Mouse (Mus musculus): Measurements from ENCODE around the gene H2-DMb2. TPM values are rescaled to one million over a fixed set of nuclear protein-coding genes. Genes with fewer than 3 reads are reported as not detected.
"Not testable (repeated sequence)": the region's sequence is repeated elsewhere in the genome, so short reads cannot be mapped to it uniquely, and the experiment has no call there.

The H2-DMb2 gene
- polyA plus RNA-seq, 1 experiment from 2014 or later = 1.0 TPM

GRCm38 (mm10) chr17:34141448-34141847 is 1.7 kb upstream of the H2-DMb2 start:
- whole genome bisulfite sequencing = 50% methylated on average over 4 of the region's 4 CpGs
- no peak overlapping the region for H3K9ac ChIP-seq (replicated peaks)
- no peaks in the 10 kb centered on the region for H3K36me3 ChIP-seq
- no peak overlapping the region for H3K4me2 ChIP-seq (replicated peaks)
- ATAC-seq (replicated peaks) = no peak
- H3K27me3 ChIP-seq = peaks cover 35% of the 10 kb centered on the region
- H3K27ac ChIP-seq (replicated peaks) = no peak overlapping the region
- no peaks in the 10 kb centered on the region for H3K9me3 ChIP-seq
- peaks cover 12% of the 10 kb centered on the region for H3K4me1 ChIP-seq
- no peak overlapping the region for H3K4me3 ChIP-seq

GRCm38 (mm10) chr17:34142456-34143010 is 574 bp upstream of the H2-DMb2 start:
- Histone ChIP-seq H3K27ac (replicated peaks) (no peak overlapping the region), H3K4me2 (replicated peaks) (no peak overlapping the region), H3K4me3 (no peak overlapping the region), H3K9me3 (no peaks in the 10 kb centered on the region), H3K4me1 (peaks cover 12% of the 10 kb centered on the region), H3K9ac (replicated peaks) (no peak overlapping the region), H3K36me3 (no peaks in the 10 kb centered on the region), H3K27me3 (peaks cover 35% of the 10 kb centered on the region)
- WGBS = 87% methylated on average over 7 of the region's 7 CpGs
- no peak for ATAC-seq (replicated peaks)

- WGBS = 71% methylated on average over 4 of the region's 5 CpGs
- Histone ChIP-seq H3K4me2 (replicated peaks) (no peak overlapping the region), H3K27ac (replicated peaks) (no peak overlapping the region), H3K36me3 (no peaks in the 10 kb centered on the region), H3K4me1 (peaks cover 12% of the 10 kb centered on the region), H3K9ac (replicated peaks) (no peak overlapping the region), H3K4me3 (no peak overlapping the region), H3K27me3 (peaks cover 28% of the 10 kb centered on the region), H3K9me3 (no peaks in the 10 kb centered on the region)
- ATAC-seq (replicated peaks) = no peak
Observed at GRCm38 (mm10) chr17:34143461-34143860, 354 bp downstream of the H2-DMb2 start.

- peaks cover 20% of the 10 kb centered on the region for H3K27me3 ChIP-seq
Observed at GRCm38 (mm10) chr17:34144221-34144620, 1.1 kb downstream of the H2-DMb2 start.

GRCm38 (mm10) chr17:34144960-34145371 is 1.9 kb downstream of the H2-DMb2 start:
- Histone ChIP-seq H3K4me2 (replicated peaks) (no peak overlapping the region), H3K4me3 (no peak overlapping the region), H3K4me1 (peaks cover 3% of the 10 kb centered on the region), H3K27me3 (peaks cover 13% of the 10 kb centered on the region), H3K36me3 (no peaks in the 10 kb centered on the region), H3K9ac (replicated peaks) (no peak overlapping the region), H3K27ac (replicated peaks) (no peak overlapping the region), H3K9me3 (no peaks in the 10 kb centered on the region)
- ATAC-seq (replicated peaks) = no peak
- 66% methylated on average over 3 of the region's 3 CpGs for WGBS

More at GRCm38 (mm10) chr17:34144221-34144620, 1.1 kb downstream of the H2-DMb2 start:
- H3K9me3 ChIP-seq; ATAC-seq (replicated peaks); H3K27ac ChIP-seq (replicated peaks); H3K4me2 ChIP-seq (replicated peaks); H3K4me3 ChIP-seq; H3K36me3 ChIP-seq; H3K9ac ChIP-seq (replicated peaks): not testable (repeated sequence)
- 86% methylated on average over 4 of the region's 4 CpGs for WGBS
- peaks cover 10% of the 10 kb centered on the region for H3K4me1 ChIP-seq

- Histone ChIP-seq H3K9ac (replicated peaks) (no peak within 1 kb of the TSS), H3K27me3 (no peaks in the 10 kb centered on the region), H3K9me3 (no peaks in the 10 kb centered on the region), H3K4me3 (no peak within 1 kb of the TSS), H3K36me3 (no peaks in the 10 kb centered on the region), H3K27ac (replicated peaks) (no peak within 1 kb of the TSS), H3K4me1 (no peaks in the 10 kb centered on the region), H3K4me2 (replicated peaks) (no peak within 1 kb of the TSS)
- WGBS = 53% methylated on average over 4 of the region's 4 CpGs
- no peak for ATAC-seq (replicated peaks)
Observed at GRCm38 (mm10) chr17:34152923-34153322, 9.8 kb downstream of the H2-DMb2 start, which contains the start of gene H2-DMb1. Gene H2-DMb1, plus strand, starts transcription at chr17:34153072.

GRCm38 (mm10) chr17:34155534-34155933 is 12.4 kb downstream of the H2-DMb2 start:
- no peak overlapping the region for H3K4me2 ChIP-seq (replicated peaks)
- no peaks in the 10 kb centered on the region for H3K9me3 ChIP-seq
- H3K27ac ChIP-seq (replicated peaks) = no peak overlapping the region
- H3K9ac ChIP-seq (replicated peaks) = no peak overlapping the region
- no peak overlapping the region for H3K4me3 ChIP-seq
- no peaks in the 10 kb centered on the region for H3K27me3 ChIP-seq
- no peaks in the 10 kb centered on the region for H3K4me1 ChIP-seq
- WGBS = 64% methylated on average over 5 of the region's 5 CpGs
- no peaks in the 10 kb centered on the region for H3K36me3 ChIP-seq
- no peak for ATAC-seq (replicated peaks)

GRCm38 (mm10) chr17:34164202-34164895 is 21.2 kb downstream of the H2-DMb2 start:
- Histone ChIP-seq H3K27me3 (no peaks in the 10 kb centered on the region), H3K36me3 (no peaks in the 10 kb centered on the region), H3K9me3 (no peaks in the 10 kb centered on the region), H3K4me1 (no peaks in the 10 kb centered on the region), H3K9ac (replicated peaks) (no peak overlapping the region), H3K4me3 (no peak overlapping the region), H3K4me2 (replicated peaks) (no peak overlapping the region), H3K27ac (replicated peaks) (no peak overlapping the region)
- no peak for ATAC-seq (replicated peaks)
- WGBS = 43% methylated on average over 9 of the region's 9 CpGs

- H3K27me3 ChIP-seq = no peaks in the 10 kb centered on the region
- H3K4me2 ChIP-seq (replicated peaks) = no peak overlapping the region
- H3K4me1 ChIP-seq = no peaks in the 10 kb centered on the region
- no peak overlapping the region for H3K27ac ChIP-seq (replicated peaks)
- H3K4me3 ChIP-seq = no peak overlapping the region
- 82% methylated on average over 6 of the region's 6 CpGs for WGBS
- H3K9ac ChIP-seq (replicated peaks) = no peak overlapping the region
- no peak for ATAC-seq (replicated peaks)
- no peaks in the 10 kb centered on the region for H3K9me3 ChIP-seq
- no peaks in the 10 kb centered on the region for H3K36me3 ChIP-seq
Observed at GRCm38 (mm10) chr17:34165033-34165730, 22.1 kb downstream of the H2-DMb2 start.

GRCm38 (mm10) chr17:34169279-34169678 is 26.2 kb downstream of the H2-DMb2 start:
- Histone ChIP-seq H3K4me3 (no peak overlapping the region), H3K27me3 (no peaks in the 10 kb centered on the region), H3K4me2 (replicated peaks) (no peak overlapping the region), H3K9me3 (no peaks in the 10 kb centered on the region), H3K27ac (replicated peaks) (no peak overlapping the region), H3K4me1 (no peaks in the 10 kb centered on the region), H3K36me3 (no peaks in the 10 kb centered on the region), H3K9ac (replicated peaks) (no peak overlapping the region)
- ATAC-seq (replicated peaks) = no peak
- 2% methylated on average over 2 of the region's 2 CpGs for WGBS

- 31% methylated on average over 4 of the region's 4 CpGs for WGBS
- H3K27ac ChIP-seq (replicated peaks) = no peak overlapping the region
- no peaks in the 10 kb centered on the region for H3K27me3 ChIP-seq
- no peak for ATAC-seq (replicated peaks)
- no peaks in the 10 kb centered on the region for H3K36me3 ChIP-seq
- no peaks in the 10 kb centered on the region for H3K9me3 ChIP-seq
- no peak overlapping the region for H3K4me2 ChIP-seq (replicated peaks)
- H3K4me3 ChIP-seq = no peak overlapping the region
- no peak overlapping the region for H3K9ac ChIP-seq (replicated peaks)
- H3K4me1 ChIP-seq = no peaks in the 10 kb centered on the region
Observed at GRCm38 (mm10) chr17:34170487-34170876, 27.4 kb downstream of the H2-DMb2 start.

- Histone ChIP-seq H3K9ac (replicated peaks) (no peak overlapping the region), H3K27me3 (no peaks in the 10 kb centered on the region), H3K9me3 (no peaks in the 10 kb centered on the region), H3K27ac (replicated peaks) (no peak overlapping the region), H3K36me3 (no peaks in the 10 kb centered on the region), H3K4me3 (no peak overlapping the region), H3K4me1 (no peaks in the 10 kb centered on the region), H3K4me2 (replicated peaks) (no peak overlapping the region)
- 43% methylated on average over 13 of the region's 13 CpGs for WGBS
- ATAC-seq (replicated peaks) = no peak
Observed at GRCm38 (mm10) chr17:34170877-34171498, 27.9 kb downstream of the H2-DMb2 start.
